Mouse (Mus musculus) liver, adult 2 months (tissue): ENCODE measurements at regions not wholly inside any gene's neighbourhood (a gene's known extent, or its start where the extent isn't known, plus 50 kb on each side); places are given as distances from the start of the nearest gene placed in this dataset.

Source experiments
- CTCF ChIP-seq: fragments of 200-500 bp; IDR thresholded peaks from 2 replicates; pipeline ENCODE4 v1.5.1; 2011; ENCODE audit warnings: low read depth, low read length, control low read depth
- POLR2A ChIP-seq: fragments of 200-500 bp; IDR thresholded peaks from 2 replicates; pipeline ENCODE4 v1.6.1; 2011; ENCODE audit warnings: low read length, control low read depth; ENCODE audit not compliant: insufficient read depth; ENCODE audit errors: extremely low read depth

- no peak for TF ChIP-seq CTCF
- TF ChIP-seq POLR2A = no peak
These were observed 752.3 kb downstream of the Adgrl2 start for GRCm38 (mm10) chr3:148238093-148238492.
